21 mouse cellular contexts compared by ENCODE assay signal in genomic region chr11:43565414-43565813, GRCm38 (mm10). TPM values are rescaled to one million over a fixed set of nuclear protein-coding genes. Genes with fewer than 3 reads are reported as not detected.
DNase-seq lines count a peak whose midpoint lies in the region; ATAC-seq lines count a peak whose summit lies in the region.
"Had no signal": no experiment of that assay in that cellular context is flagged by ENCODE, and none has a peak within 500 bp of the region (broad histone marks: within the 10 kb centered on the region; RNA-seq: fewer than 3 reads in every experiment).

No protein-coding gene starts in this region.

- WGBS in forebrain, embryonic 10.5 days, result 18% methylated on average over 2 of the region's 2 CpGs
- 19% methylated on average over 2 of the region's 2 CpGs for WGBS in forebrain, embryonic 13.5 days
- 43% methylated on average over 2 of the region's 2 CpGs for WGBS in hindbrain, embryonic 12.5 days
- 55% methylated on average over 2 of the region's 2 CpGs for WGBS in hindbrain, embryonic 16.5 days
- WGBS in hindbrain, embryonic 14.5 days, result 55% methylated on average over 2 of the region's 2 CpGs
- WGBS in midbrain, embryonic 12.5 days, result 16% methylated on average over 2 of the region's 2 CpGs

- H3K4me1 ChIP-seq in forebrain, embryonic 10.5 days, result peaks cover 77% of the 10 kb centered on the region
- peaks cover 44% of the 10 kb centered on the region for H3K4me1 ChIP-seq in forebrain, embryonic 13.5 days
- peaks cover 32% of the 10 kb centered on the region for H3K4me1 ChIP-seq in hindbrain, embryonic 12.5 days
- peaks cover 9% of the 10 kb centered on the region for H3K4me1 ChIP-seq in hindbrain, embryonic 16.5 days (ENCODE audit: control insufficient read depth, insufficient read depth, low read depth, low read length)
- peaks cover 24% of the 10 kb centered on the region for H3K4me1 ChIP-seq in hindbrain, embryonic 14.5 days (replicated peaks; ENCODE audit: control insufficient read depth, insufficient read depth, low read length)
- H3K4me1 ChIP-seq in midbrain, embryonic 12.5 days, result peaks cover 51% of the 10 kb centered on the region

- H3K4me2 ChIP-seq in forebrain, embryonic 13.5 days, result no peak overlapping the region
- H3K4me2 ChIP-seq in hindbrain, embryonic 12.5 days (replicated peaks), result no peak overlapping the region
- H3K4me2 ChIP-seq in hindbrain, embryonic 16.5 days (ENCODE audit: low read length), result no peak overlapping the region
- no peak overlapping the region for H3K4me2 ChIP-seq in hindbrain, embryonic 14.5 days (replicated peaks)
- H3K4me2 ChIP-seq in midbrain, embryonic 12.5 days (replicated peaks), result peak overlapping the region; percentile 15; the same call in 1 of the 2 replicates
- H3K4me2 ChIP-seq: forebrain, embryonic 15.5 days; liver, embryonic 12.5 days; neural tube, embryonic 12.5 days had no signal

- H3K27ac ChIP-seq in forebrain, embryonic 10.5 days, result peak overlapping the region; percentile 84
- no peak overlapping the region for H3K27ac ChIP-seq in forebrain, embryonic 13.5 days
- H3K27ac ChIP-seq in hindbrain, embryonic 12.5 days, result peak overlapping the region; percentile 58
- no peak overlapping the region for H3K27ac ChIP-seq in hindbrain, embryonic 16.5 days (ENCODE audit: low read depth, low read length)
- H3K27ac ChIP-seq in hindbrain, embryonic 14.5 days, result 0 out of 2 replicates have a peak overlapping the region, but pooled peaks have one; percentile 4
- peak overlapping the region; percentile 70 for H3K27ac ChIP-seq in midbrain, embryonic 12.5 days (replicated peaks)
- H3K27ac ChIP-seq: forebrain, embryonic 15.5 days; gastrocnemius, adult 2 months; liver, embryonic 12.5 days; neural tube, embryonic 12.5 days had no signal

- H3K36me3 ChIP-seq in forebrain, embryonic 10.5 days (replicated peaks), result peaks cover 64% of the 10 kb centered on the region
- H3K36me3 ChIP-seq in forebrain, embryonic 13.5 days (ENCODE audit: poor library complexity, severe bottlenecking), result peaks cover 7% of the 10 kb centered on the region; the same call in 1 of the 2 replicates
- peaks cover 6% of the 10 kb centered on the region; the same call in 1 of the 2 replicates for H3K36me3 ChIP-seq in hindbrain, embryonic 12.5 days
- no peaks in the 10 kb centered on the region for H3K36me3 ChIP-seq in hindbrain, embryonic 16.5 days (ENCODE audit: control insufficient read depth, insufficient read depth, low read length)
- no peaks in the 10 kb centered on the region for H3K36me3 ChIP-seq in hindbrain, embryonic 14.5 days (replicated peaks; ENCODE audit: control insufficient read depth, insufficient read depth)
- peaks cover 11% of the 10 kb centered on the region; the same call in 1 of the 2 replicates for H3K36me3 ChIP-seq in midbrain, embryonic 12.5 days
- H3K36me3 ChIP-seq: forebrain, embryonic 15.5 days; liver, embryonic 12.5 days had no signal

- ATAC-seq in forebrain, embryonic 13.5 days, result no peak
- no peak for ATAC-seq in hindbrain, embryonic 12.5 days (ENCODE audit: low FRiP score)
- no peak for ATAC-seq in hindbrain, embryonic 16.5 days
- no peak for ATAC-seq in hindbrain, embryonic 14.5 days (ENCODE audit: low FRiP score)
- peak; percentile 13; the same call in 1 of the 2 replicates for ATAC-seq in midbrain, embryonic 12.5 days (ENCODE audit: low FRiP score, low read depth)
- ATAC-seq: forebrain, embryonic 15.5 days; inflammation-experienced regulatory T-cells, adult 6 months; liver, embryonic 12.5 days; lung, postnatal 0 days had no signal

- H3K27me3 ChIP-seq in forebrain, embryonic 10.5 days (ENCODE audit: poor library complexity, severe bottlenecking), result no peaks in the 10 kb centered on the region
- no peaks in the 10 kb centered on the region for H3K27me3 ChIP-seq in forebrain, embryonic 13.5 days
- no peaks in the 10 kb centered on the region for H3K27me3 ChIP-seq in hindbrain, embryonic 12.5 days
- no peaks in the 10 kb centered on the region for H3K27me3 ChIP-seq in hindbrain, embryonic 16.5 days (replicated peaks; ENCODE audit: control insufficient read depth, insufficient read depth, low read length)
- no peaks in the 10 kb centered on the region for H3K27me3 ChIP-seq in hindbrain, embryonic 14.5 days (ENCODE audit: control insufficient read depth, insufficient read depth, low read length)
- H3K27me3 ChIP-seq in midbrain, embryonic 12.5 days, result no peaks in the 10 kb centered on the region
- H3K27me3 ChIP-seq: CH12.LX; forebrain, embryonic 15.5 days; liver, embryonic 12.5 days; neural tube, embryonic 12.5 days had no signal

- no peak overlapping the region for H3K9ac ChIP-seq in forebrain, embryonic 13.5 days
- no peak overlapping the region for H3K9ac ChIP-seq in hindbrain, embryonic 12.5 days
- H3K9ac ChIP-seq in hindbrain, embryonic 16.5 days (ENCODE audit: low read depth, low read length), result no peak overlapping the region
- H3K9ac ChIP-seq in hindbrain, embryonic 14.5 days, result no peak overlapping the region
- no peak overlapping the region; the same call in 1 of the 2 replicates for H3K9ac ChIP-seq in midbrain, embryonic 12.5 days (replicated peaks)
- H3K9ac ChIP-seq: forebrain, embryonic 15.5 days; liver, embryonic 12.5 days had no signal

- no peaks in the 10 kb centered on the region for H3K9me3 ChIP-seq in forebrain, embryonic 10.5 days
- H3K9me3 ChIP-seq in forebrain, embryonic 13.5 days (replicated peaks), result no peaks in the 10 kb centered on the region
- no peaks in the 10 kb centered on the region for H3K9me3 ChIP-seq in hindbrain, embryonic 12.5 days (replicated peaks)
- no peaks in the 10 kb centered on the region for H3K9me3 ChIP-seq in hindbrain, embryonic 16.5 days (ENCODE audit: control insufficient read depth, low read length)
- no peaks in the 10 kb centered on the region for H3K9me3 ChIP-seq in hindbrain, embryonic 14.5 days (ENCODE audit: control insufficient read depth, low read length)
- no peaks in the 10 kb centered on the region for H3K9me3 ChIP-seq in midbrain, embryonic 12.5 days
- H3K9me3 ChIP-seq: forebrain, embryonic 15.5 days; liver, embryonic 12.5 days; neural tube, embryonic 12.5 days had no signal

- intact Hi-C loops in left cerebral cortex, postnatal 14 days (cut with DNase I), result no loop called here

- no peak overlapping the region for H3K4me3 ChIP-seq in forebrain, embryonic 10.5 days
- no peak overlapping the region for H3K4me3 ChIP-seq in forebrain, embryonic 13.5 days
- no peak overlapping the region for H3K4me3 ChIP-seq in hindbrain, embryonic 12.5 days
- no peak overlapping the region for H3K4me3 ChIP-seq in hindbrain, embryonic 16.5 days (ENCODE audit: low read length)
- H3K4me3 ChIP-seq in hindbrain, embryonic 14.5 days (replicated peaks; ENCODE audit: low read length), result no peak overlapping the region
- no peak overlapping the region for H3K4me3 ChIP-seq in midbrain, embryonic 12.5 days
- H3K4me3 ChIP-seq: forebrain, embryonic 15.5 days; gastrocnemius, adult 2 months; liver, embryonic 12.5 days; neural tube, embryonic 12.5 days had no signal

- DNase-seq in forebrain, embryonic 10.5 days (ENCODE audit: extremely low spot score, low spot score), result no peak
- DNase-seq in hindbrain, embryonic 14.5 days (ENCODE audit: low spot score), result no peak
- no peak for DNase-seq in spleen, postnatal 36 days (ENCODE audit: low spot score in 2 of 2)
- no peak for DNase-seq in left cerebral cortex, postnatal 14 days (ENCODE audit: low spot score in 2 of 2)
- DNase-seq: cerebellum, adult 18-20 months; embryo, embryonic 11 days; gastrocnemius, adult 2 months; spleen, adult 18-20 months had no signal

RNA-seq across cellular contexts. Expression of gene 4933415A04Rik, which starts 21.4 kb away (rescaled TPM):
- 10.7 and 11.2 TPM in 2 replicates for polyA plus RNA-seq in forebrain, embryonic 10.5 days (2016; fragmentation: Nextera tagmentation; extraction: Ambion mirVana)
- polyA plus RNA-seq in forebrain, embryonic 13.5 days (2015; fragmentation: Nextera tagmentation; extraction: Ambion mirVana), result 4.8 TPM in 2 replicates
- polyA plus RNA-seq in hindbrain, embryonic 12.5 days (2016; fragmentation: Nextera tagmentation; extraction: Ambion mirVana), result 6.5 and 8.1 TPM in 2 replicates
- 2.2 and 3.3 TPM in 2 replicates for polyA plus RNA-seq in hindbrain, embryonic 16.5 days (2015; fragmentation: Nextera tagmentation; extraction: Ambion mirVana)
- 2.2 and 3.3 TPM in 2 replicates for polyA plus RNA-seq in hindbrain, embryonic 14.5 days (2014; fragmentation: Nextera tagmentation; extraction: Ambion mirVana)
- 8.4 and 9.3 TPM in 2 replicates for polyA plus RNA-seq in midbrain, embryonic 12.5 days (2016; fragmentation: Nextera tagmentation; extraction: Ambion mirVana)
- total RNA-seq in left cerebral cortex, postnatal 14 days (2021), result 1 to 10 TPM; 1.1 TPM
- total RNA-seq: CH12.LX; gastrocnemius, adult 2 months; megakaryocyte-erythroid progenitor cell, adult 5-6 weeks had no signal

RNA-seq across cellular contexts. Expression of gene Fabp6, which starts 35.9 kb away (rescaled TPM):
- not detected in 2 replicates for polyA plus RNA-seq in forebrain, embryonic 10.5 days (2016; fragmentation: Nextera tagmentation; extraction: Ambion mirVana)
- polyA plus RNA-seq in forebrain, embryonic 13.5 days (2015; fragmentation: Nextera tagmentation; extraction: Ambion mirVana), result not detected in 2 replicates
- polyA plus RNA-seq in hindbrain, embryonic 12.5 days (2016; fragmentation: Nextera tagmentation; extraction: Ambion mirVana), result not detected in 2 replicates
- polyA plus RNA-seq in hindbrain, embryonic 16.5 days (2015; fragmentation: Nextera tagmentation; extraction: Ambion mirVana), result not detected in 2 replicates
- not detected in 2 replicates for polyA plus RNA-seq in hindbrain, embryonic 14.5 days (2014; fragmentation: Nextera tagmentation; extraction: Ambion mirVana)
- not detected in 2 replicates for polyA plus RNA-seq in midbrain, embryonic 12.5 days (2016; fragmentation: Nextera tagmentation; extraction: Ambion mirVana)
- total RNA-seq in left cerebral cortex, postnatal 14 days (2021), result not detected
- total RNA-seq: CH12.LX; gastrocnemius, adult 2 months; layer of hippocampus, adult 8-10 months; megakaryocyte-erythroid progenitor cell, adult 5-6 weeks had no signal
- polyA plus RNA-seq: forebrain, embryonic 15.5 days; heart, embryonic 14.5 days; inflammation-experienced regulatory T-cells, adult 6 months; liver, embryonic 12.5 days; neural tube, embryonic 12.5 days had no signal

RNA-seq across cellular contexts. Expression of gene Ccnjl, which starts 36.8 kb away (rescaled TPM):
- 34.8 and 36.9 TPM in 2 replicates for polyA plus RNA-seq in forebrain, embryonic 10.5 days (2016; fragmentation: Nextera tagmentation; extraction: Ambion mirVana)
- 13.9 and 15.1 TPM in 2 replicates for polyA plus RNA-seq in forebrain, embryonic 13.5 days (2015; fragmentation: Nextera tagmentation; extraction: Ambion mirVana)
- polyA plus RNA-seq in hindbrain, embryonic 12.5 days (2016; fragmentation: Nextera tagmentation; extraction: Ambion mirVana), result 27.6 and 29.6 TPM in 2 replicates
- 7.1 and 10.7 TPM in 2 replicates for polyA plus RNA-seq in hindbrain, embryonic 16.5 days (2015; fragmentation: Nextera tagmentation; extraction: Ambion mirVana)
- polyA plus RNA-seq in hindbrain, embryonic 14.5 days (2014; fragmentation: Nextera tagmentation; extraction: Ambion mirVana), result 10.9 and 11.9 TPM in 2 replicates
- polyA plus RNA-seq in midbrain, embryonic 12.5 days (2016; fragmentation: Nextera tagmentation; extraction: Ambion mirVana), result 32.4 and 32.6 TPM in 2 replicates
- total RNA-seq in left cerebral cortex, postnatal 14 days (2021), result 1 to 10 TPM; 5.6 to 6.2 TPM
- total RNA-seq: CH12.LX had no signal
- polyA plus RNA-seq: inflammation-experienced regulatory T-cells, adult 6 months had no signal

Comparison
In these comparisons a context has a peak if more than half of its experiments do, and no peak if none do; other contexts are left out.
1. H3K27ac ChIP-seq: peak in forebrain, embryonic 10.5 days (single experiment), hindbrain, embryonic 12.5 days (single experiment), hindbrain, embryonic 14.5 days (single experiment) and midbrain, embryonic 12.5 days (single experiment); none in forebrain, embryonic 13.5 days (single experiment) and hindbrain, embryonic 16.5 days (single experiment).